ENCODE assay signal across 18 mouse cellular contexts in the genomic region with DNA sequence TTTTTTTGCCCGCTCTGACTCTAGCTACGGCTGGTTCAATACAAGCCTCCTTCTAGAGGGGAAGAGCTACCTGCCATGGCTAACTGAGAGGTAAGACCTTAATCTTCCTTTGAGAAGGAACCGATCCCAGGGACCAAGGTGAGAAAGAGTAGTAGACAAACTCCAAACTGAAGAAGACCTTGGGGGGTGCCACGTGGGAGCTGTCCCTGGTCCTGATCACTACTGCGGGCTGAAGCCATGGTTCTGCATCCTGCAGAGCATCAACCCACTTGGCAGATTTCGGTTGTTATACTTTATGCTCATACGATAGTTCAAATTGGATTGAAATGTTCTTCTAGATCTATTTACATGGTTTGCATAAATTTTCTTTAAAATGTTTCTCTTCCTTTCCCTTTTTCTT. TPM values are rescaled to one million over a fixed set of nuclear protein-coding genes. Genes with fewer than 3 reads are reported as not detected.
DNase-seq lines count a peak whose midpoint lies in the region; ATAC-seq and TF ChIP-seq lines count a peak whose summit lies in the region.
"Had no signal": no experiment of that assay in that cellular context is flagged by ENCODE, and none has a peak within 500 bp of the region (broad histone marks: within the 10 kb centered on the region; RNA-seq: fewer than 3 reads in every experiment).

No protein-coding gene starts in this region.

- WGBS in liver, embryonic 11.5 days, result 67% methylated on average over 7 of the region's 7 CpGs
- WGBS in limb, embryonic 11.5 days, result 64% methylated on average over 7 of the region's 7 CpGs

- no peak for TF ChIP-seq EP300 in CH12.LX (IDR thresholded peaks at IDR 0.05; ENCODE audit: low read length)

- H3K9me3 ChIP-seq in liver, embryonic 11.5 days (ENCODE audit: control insufficient read depth, low read length), result no peaks in the 10 kb centered on the region
- H3K9me3 ChIP-seq in CH12.LX (replicated peaks; ENCODE audit: low read length), result no peaks in the 10 kb centered on the region
- no peaks in the 10 kb centered on the region for H3K9me3 ChIP-seq in limb, embryonic 11.5 days (ENCODE audit: control insufficient read depth, low read length)
- H3K9me3 ChIP-seq: embryonic facial prominence, embryonic 12.5 days; heart, embryonic 15.5 days; liver, embryonic 12.5 days had no signal

- TF ChIP-seq POLR2A in CH12.LX (IDR thresholded peaks at IDR 0.05; ENCODE audit: low read depth, low read length), result no peak

- no peak overlapping the region for H3K9ac ChIP-seq in liver, embryonic 11.5 days (ENCODE audit: low read depth, low read length)
- H3K9ac ChIP-seq in CH12.LX (ENCODE audit: insufficient read depth, low read depth), result no peak overlapping the region
- H3K9ac ChIP-seq in limb, embryonic 11.5 days (ENCODE audit: low read length), result no peak overlapping the region
- H3K9ac ChIP-seq: embryonic facial prominence, embryonic 12.5 days; heart, embryonic 15.5 days; liver, embryonic 12.5 days had no signal

- H3K27ac ChIP-seq in liver, embryonic 11.5 days (ENCODE audit: low read depth, low read length), result no peak overlapping the region
- H3K27ac ChIP-seq in CH12.LX (ENCODE audit: insufficient read depth, low read depth), result no peak overlapping the region
- H3K27ac ChIP-seq in limb, embryonic 11.5 days (replicated peaks; ENCODE audit: low read depth, low read length), result no peak overlapping the region
- H3K27ac ChIP-seq: embryonic facial prominence, embryonic 12.5 days; heart, embryonic 15.5 days; kidney, postnatal 0 days; liver, embryonic 12.5 days had no signal

- ATAC-seq in liver, embryonic 11.5 days (replicated peaks; ENCODE audit: low FRiP score), result no peak
- no peak for ATAC-seq in limb, embryonic 11.5 days (ENCODE audit: insufficient number of reproducible peaks, low FRiP score, low TSS enrichment, low read depth)
- ATAC-seq in monocyte, adult 5-6 weeks (replicated peaks; ENCODE audit: insufficient number of reproducible peaks, low FRiP score, low TSS enrichment, poor library complexity, severe bottlenecking), result no peak
- ATAC-seq: activated CD4-positive, CD25-positive, alpha-beta regulatory T cell, adult 4 months; forebrain, embryonic 14.5 days; hindbrain, embryonic 16.5 days; liver, embryonic 12.5 days had no signal

- TF ChIP-seq CTCF in CH12.LX (conservative IDR thresholded peaks at IDR 0.05 in 1 of 2, IDR thresholded peaks at IDR 0.05 in 1 of 2; ENCODE audit: low read depth in 2 of 2, low read length in 2 of 2), result no peak

- H3K36me3 ChIP-seq in liver, embryonic 11.5 days (ENCODE audit: control insufficient read depth, insufficient read depth, low read length), result no peaks in the 10 kb centered on the region
- no peaks in the 10 kb centered on the region for H3K36me3 ChIP-seq in CH12.LX (replicated peaks in 1 of 2; ENCODE audit: control insufficient read depth in 1 of 2, insufficient read depth in 1 of 2, low read length in 1 of 2)
- no peaks in the 10 kb centered on the region for H3K36me3 ChIP-seq in limb, embryonic 11.5 days (ENCODE audit: control insufficient read depth, insufficient read depth, low read length)
- H3K36me3 ChIP-seq: embryonic facial prominence, embryonic 12.5 days; heart, embryonic 15.5 days; liver, embryonic 12.5 days had no signal

- no peak overlapping the region for H3K4me3 ChIP-seq in liver, embryonic 11.5 days (ENCODE audit: low read depth, low read length)
- no peak overlapping the region for H3K4me3 ChIP-seq in CH12.LX (replicated peaks in 1 of 3; ENCODE audit: low read depth in 2 of 3, low read length in 2 of 3, poor library complexity in 1 of 3)
- H3K4me3 ChIP-seq in limb, embryonic 11.5 days (ENCODE audit: low read depth, low read length), result no peak overlapping the region
- H3K4me3 ChIP-seq: embryonic facial prominence, embryonic 12.5 days; heart, embryonic 15.5 days; liver, embryonic 12.5 days; myocyte had no signal

- no peak overlapping the region for H3K4me2 ChIP-seq in liver, embryonic 11.5 days
- H3K4me2 ChIP-seq in CH12.LX (ENCODE audit: insufficient read depth, low read depth, poor library complexity, severe bottlenecking), result no peak overlapping the region
- H3K4me2 ChIP-seq in limb, embryonic 11.5 days (ENCODE audit: low read depth, severe bottlenecking), result no peak overlapping the region
- H3K4me2 ChIP-seq: embryonic facial prominence, embryonic 12.5 days; heart, embryonic 15.5 days; liver, embryonic 12.5 days had no signal

- no peak for TF ChIP-seq RAD21 in CH12.LX (IDR thresholded peaks at IDR 0.05; ENCODE audit: low read depth, low read length)

- dilution Hi-C loops in CH12.LX (cut with MboI; ENCODE audit: extremely low pct_ligation_motif_present, extremely low pct_unique_long_range_greater_than_20kb, low sequenced_read_pairs), result no loop called here

- DNase-seq in liver (peak; percentile 41), CH12.LX (ENCODE audit: extremely low read depth) (no peak)
- DNase-seq in liver, embryonic 11.5 days (ENCODE audit: low spot score), result no peak
- DNase-seq in c-Kit-positive CD71-positive TER-119-negative erythroid progenitor cells, embryonic 14.5 days (ENCODE audit: low read depth), result peak; percentile 34
- peak; percentile 71 for DNase-seq in limb, embryonic 11.5 days (ENCODE audit: low spot score)
- DNase-seq in gastrocnemius, adult 8-10 months (ENCODE audit: low spot score in 2 of 2), result no peak
- DNase-seq: gastrocnemius, postnatal 36 days; spleen, adult 18-20 months had no signal

- no peaks in the 10 kb centered on the region for H3K27me3 ChIP-seq in liver, embryonic 11.5 days (replicated peaks; ENCODE audit: control insufficient read depth, insufficient read depth, low read length)
- no peaks in the 10 kb centered on the region for H3K27me3 ChIP-seq in CH12.LX (replicated peaks)
- no peaks in the 10 kb centered on the region for H3K27me3 ChIP-seq in limb, embryonic 11.5 days (ENCODE audit: control insufficient read depth, insufficient read depth, low read length)
- H3K27me3 ChIP-seq: embryonic facial prominence, embryonic 12.5 days; heart, embryonic 15.5 days; liver, embryonic 12.5 days had no signal

- no peaks in the 10 kb centered on the region for H3K4me1 ChIP-seq in liver, embryonic 11.5 days (replicated peaks; ENCODE audit: control insufficient read depth, insufficient read depth, low read length)
- peaks cover 0 to 3% of the 10 kb centered on the region in 2 experiments; a peak in 1 of 4 replicates for H3K4me1 ChIP-seq in CH12.LX (ENCODE audit: control insufficient read depth in 1 of 2, insufficient read depth in 2 of 2)
- H3K4me1 ChIP-seq in limb, embryonic 11.5 days (ENCODE audit: control insufficient read depth, insufficient read depth, low read length), result no peaks in the 10 kb centered on the region
- H3K4me1 ChIP-seq: embryonic facial prominence, embryonic 12.5 days; heart, embryonic 15.5 days; liver, embryonic 12.5 days had no signal

- no peaks in the 10 kb centered on the region for H3K79me2 ChIP-seq in CH12.LX (replicated peaks; ENCODE audit: control insufficient read depth, extremely low read depth, insufficient read depth, poor library complexity, severe bottlenecking)

- in situ Hi-C loops in CH12.LX (cut with MboI; ENCODE audit: low pct_ligation_motif_present, low pct_unique_long_range_greater_than_20kb, low sequenced_read_pairs), result no loop called here

TF ChIP-seq in CH12.LX, 34 proteins besides CTCF, POLR2A, EP300 and RAD21:
- TF ChIP-seq SIN3A (IDR thresholded peaks at IDR 0.05; ENCODE audit: low read length), result no peak
- peak; percentile 89 for TF ChIP-seq MXI1 (IDR thresholded peaks at IDR 0.05; ENCODE audit: low read depth, low read length)
- no peak for TF ChIP-seq CHD1 (IDR thresholded peaks at IDR 0.05; ENCODE audit: low read depth, low read length)
- no peak for TF ChIP-seq IRF4 (IDR thresholded peaks at IDR 0.05; ENCODE audit: low read depth, low read length)

RNA-seq across cellular contexts. Expression of a gene that starts 11.6 kb away (rescaled TPM):
- 0.23 TPM in 1 of 2 replicates, not detected in the other for polyA plus RNA-seq in liver, embryonic 11.5 days (2014; fragmentation: Nextera tagmentation; extraction: Ambion mirVana)
- 0.97 and 1.4 TPM in 2 replicates for total RNA-seq in CH12.LX (2012; rRNA removed)
- 1.9 TPM in 2 replicates for total RNA-seq in CH12.LX (2014; rRNA removed)
- polyA plus RNA-seq in CH12.LX (2012; ENCODE audit: insufficient read length, low read depth), result 3.6 TPM in 2 replicates
- not detected in 2 replicates for polyA plus RNA-seq in limb, embryonic 11.5 days (2014; fragmentation: Nextera tagmentation; extraction: Ambion mirVana)
- total RNA-seq in monocyte, adult 5-6 weeks (2017), result not detected in 3 replicates
- total RNA-seq in gastrocnemius, adult 8-10 months (2022), result not detected
- total RNA-seq: gastrocnemius, postnatal 36 days; layer of hippocampus, postnatal 25 days had no signal
- polyA plus RNA-seq: embryonic facial prominence, embryonic 12.5 days; forebrain, embryonic 14.5 days; heart, embryonic 15.5 days; hindbrain, embryonic 16.5 days; liver, embryonic 12.5 days; myocyte had no signal

RNA-seq across cellular contexts. Expression of a gene that starts 21.4 kb away (rescaled TPM):
- 16.2 and 17.8 TPM in 2 replicates for polyA plus RNA-seq in liver, embryonic 11.5 days (2014; fragmentation: Nextera tagmentation; extraction: Ambion mirVana)
- 5.6 and 8.2 TPM in 2 replicates for total RNA-seq in CH12.LX (2012; rRNA removed)
- total RNA-seq in CH12.LX (2014; rRNA removed), result 2.3 and 3.0 TPM in 2 replicates
- 8.1 and 8.9 TPM in 2 replicates for polyA plus RNA-seq in CH12.LX (2012; ENCODE audit: insufficient read length, low read depth)
- 27.3 and 28.1 TPM in 2 replicates for polyA plus RNA-seq in limb, embryonic 11.5 days (2014; fragmentation: Nextera tagmentation; extraction: Ambion mirVana)
- 11.1 to 23.4 TPM (median 17.9 TPM) in 3 replicates for total RNA-seq in monocyte, adult 5-6 weeks (2017)
- total RNA-seq in gastrocnemius, adult 8-10 months (2022), result 1 to 10 TPM; 6.3 to 9.8 (median 6.9) TPM

RNA-seq across cellular contexts. Expression of a gene that starts 50.1 kb away (rescaled TPM):
- polyA plus RNA-seq in liver, embryonic 11.5 days (2014; fragmentation: Nextera tagmentation; extraction: Ambion mirVana), result 6.5 and 8.5 TPM in 2 replicates
- total RNA-seq in CH12.LX (2012; rRNA removed), result 11.5 and 13.0 TPM in 2 replicates
- total RNA-seq in CH12.LX (2014; rRNA removed), result 13.0 and 15.5 TPM in 2 replicates
- polyA plus RNA-seq in CH12.LX (2012; ENCODE audit: insufficient read length, low read depth), result 14.5 and 16.1 TPM in 2 replicates
- 11.7 and 13.3 TPM in 2 replicates for polyA plus RNA-seq in limb, embryonic 11.5 days (2014; fragmentation: Nextera tagmentation; extraction: Ambion mirVana)
- total RNA-seq in monocyte, adult 5-6 weeks (2017), result 3.3 to 14.0 TPM (median 11.0 TPM) in 3 replicates
- 1 to 10 TPM; 7.8 to 9.4 (median 8.6) TPM for total RNA-seq in gastrocnemius, adult 8-10 months (2022)

Comparison
In these comparisons a context has a peak if more than half of its experiments do, and no peak if none do; other contexts are left out.
1. DNase-seq: peak in liver (single experiment), c-Kit-positive CD71-positive TER-119-negative erythroid progenitor cells, embryonic 14.5 days (single experiment) and limb, embryonic 11.5 days (single experiment); none in liver, embryonic 11.5 days (single experiment), CH12.LX (single experiment) and gastrocnemius, adult 8-10 months (0 of 2).